In the genomic region with DNA sequence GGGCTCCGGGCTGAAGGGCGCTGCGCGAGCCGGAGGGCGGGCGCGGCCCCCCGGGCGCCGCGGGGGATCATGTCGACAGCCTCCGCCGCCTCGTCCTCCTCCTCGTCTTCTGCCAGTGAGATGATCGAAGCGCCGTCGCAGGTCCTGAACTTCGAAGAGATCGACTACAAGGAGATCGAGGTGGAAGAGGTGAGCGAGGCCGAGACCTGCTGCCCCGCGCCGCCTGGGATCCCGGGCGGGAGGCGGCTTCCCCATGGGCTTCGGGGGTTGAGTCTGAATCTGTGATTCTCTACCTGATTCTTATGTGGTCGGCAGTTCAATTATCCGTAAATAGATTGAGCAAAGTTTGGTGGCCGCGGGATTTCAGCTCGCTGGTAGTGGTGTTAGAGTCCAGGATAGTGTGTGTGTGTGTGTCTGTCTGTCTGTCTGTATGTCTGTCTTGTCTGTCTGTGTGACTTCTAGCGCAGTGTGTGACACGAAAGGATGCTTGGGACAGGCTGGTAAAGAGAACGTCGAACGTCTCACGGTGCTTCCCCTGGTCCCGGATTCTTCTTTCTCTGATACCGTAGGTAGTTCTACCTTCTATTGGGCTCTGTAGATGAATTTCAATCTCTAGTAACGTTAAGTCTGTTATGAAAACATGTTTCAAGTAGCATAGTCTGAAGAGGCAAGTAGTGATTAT, we compare ENCODE assay signal across 8 mouse cellular contexts. TPM values are rescaled to one million over a fixed set of nuclear protein-coding genes. Genes with fewer than 3 reads are reported as not detected.
DNase-seq lines count a peak whose midpoint lies in the region; ATAC-seq and TF ChIP-seq lines count a peak whose summit lies in the region.

No protein-coding gene starts in this region.

- H3K9ac ChIP-seq in heart, embryonic 16.5 days (ENCODE audit: low read length) = peak overlapping the region; percentile 91
- H3K9ac ChIP-seq in limb, embryonic 14.5 days (ENCODE audit: low read depth, low read length, severe bottlenecking) = peak overlapping the region; percentile 92
- peak overlapping the region; percentile 91 for H3K9ac ChIP-seq in neural tube, embryonic 13.5 days

- H3K36me3 ChIP-seq in heart, embryonic 16.5 days (ENCODE audit: control insufficient read depth, insufficient read depth) = no peaks in the 10 kb centered on the region
- peaks cover 3% of the 10 kb centered on the region; the same call in 1 of the 2 replicates for H3K36me3 ChIP-seq in E14TG2a.4 (ENCODE audit: insufficient read depth, low read length)
- H3K36me3 ChIP-seq in limb, embryonic 14.5 days (ENCODE audit: control insufficient read depth, insufficient read depth, low read length) = no peaks in the 10 kb centered on the region
- H3K36me3 ChIP-seq in neural tube, embryonic 13.5 days = no peaks in the 10 kb centered on the region

- ATAC-seq in heart, embryonic 16.5 days (replicated peaks; ENCODE audit: extremely low read depth, insufficient read depth, low FRiP score) = peak; percentile 19
- ATAC-seq in erythroid progenitor cell, adult 5-6 weeks (replicated peaks; ENCODE audit: low FRiP score, poor library complexity, severe bottlenecking) = peak; percentile 12
- peak; percentile 1; the same call in 1 of the 2 replicates for ATAC-seq in limb, embryonic 14.5 days (ENCODE audit: low FRiP score, low read depth)
- ATAC-seq in neural tube, embryonic 13.5 days (ENCODE audit: low read depth) = peak; percentile 6; the same call in 1 of the 2 replicates

- DNase-seq in heart, adult 9 months (ENCODE audit: low spot score in 2 of 2) = no peak
- no peak for DNase-seq in limb, embryonic 14.5 days (ENCODE audit: low spot score)
- no peak for DNase-seq in cerebellum, postnatal 4 days (ENCODE audit: low spot score in 2 of 2)
- no peak for DNase-seq in left cerebral cortex, postnatal 4 days

- under 1% methylated on average over 47 of the region's 47 CpGs for WGBS in heart, embryonic 16.5 days
- under 1% methylated on average over 34 of the region's 47 CpGs for WGBS in limb, embryonic 14.5 days
- WGBS in neural tube, embryonic 13.5 days = under 1% methylated on average over 47 of the region's 47 CpGs

- TF ChIP-seq POLR2A in limb, embryonic 14.5 days (IDR thresholded peaks at IDR 0.05; ENCODE audit: borderline replicate concordance, extremely low read depth, insufficient read depth, insufficient read length) = no peak

- H3K4me1 ChIP-seq in heart, embryonic 16.5 days (ENCODE audit: control insufficient read depth, insufficient read depth, low read length) = peaks cover 26% of the 10 kb centered on the region
- peaks cover 44% of the 10 kb centered on the region for H3K4me1 ChIP-seq in E14TG2a.4 (replicated peaks; ENCODE audit: low read depth, low read length)
- H3K4me1 ChIP-seq in limb, embryonic 14.5 days (ENCODE audit: control insufficient read depth, insufficient read depth, low read length) = no peaks in the 10 kb centered on the region; the same call in 1 of the 2 replicates
- peaks cover 27% of the 10 kb centered on the region for H3K4me1 ChIP-seq in neural tube, embryonic 13.5 days (replicated peaks)

- no peaks in the 10 kb centered on the region for H3K9me3 ChIP-seq in heart, embryonic 16.5 days (replicated peaks; ENCODE audit: control insufficient read depth, low read length)
- H3K9me3 ChIP-seq in E14TG2a.4 (ENCODE audit: low read length) = no peaks in the 10 kb centered on the region
- no peaks in the 10 kb centered on the region for H3K9me3 ChIP-seq in limb, embryonic 14.5 days (ENCODE audit: control insufficient read depth, low read length)
- no peaks in the 10 kb centered on the region for H3K9me3 ChIP-seq in neural tube, embryonic 13.5 days

- TF ChIP-seq CTCF in E14TG2a.4 (conservative IDR thresholded peaks at IDR 0.05; ENCODE audit: low read length) = no peak

- intact Hi-C loops in left cerebral cortex, postnatal 4 days (cut with DNase I) = no loop called here

- peak overlapping the region; percentile 97 for H3K27ac ChIP-seq in heart, embryonic 16.5 days (ENCODE audit: low read length)
- H3K27ac ChIP-seq in limb, embryonic 14.5 days (replicated peaks; ENCODE audit: low read depth, low read length) = peak overlapping the region; percentile 99
- peak overlapping the region; percentile 98 for H3K27ac ChIP-seq in neural tube, embryonic 13.5 days (replicated peaks)

- no peaks in the 10 kb centered on the region for H3K27me3 ChIP-seq in heart, embryonic 16.5 days (ENCODE audit: control insufficient read depth, insufficient read depth, low read length)
- no peaks in the 10 kb centered on the region for H3K27me3 ChIP-seq in E14TG2a.4 (ENCODE audit: insufficient read depth, low read length)
- no peaks in the 10 kb centered on the region for H3K27me3 ChIP-seq in limb, embryonic 14.5 days (ENCODE audit: control insufficient read depth, insufficient read depth, low read length)
- no peaks in the 10 kb centered on the region for H3K27me3 ChIP-seq in neural tube, embryonic 13.5 days

- peak overlapping the region; percentile 97 for H3K4me3 ChIP-seq in heart, embryonic 16.5 days (ENCODE audit: low read length)
- peak overlapping the region; percentile 95 for H3K4me3 ChIP-seq in E14TG2a.4 (replicated peaks; ENCODE audit: low read length)
- H3K4me3 ChIP-seq in limb, embryonic 14.5 days (replicated peaks; ENCODE audit: low read length) = peak overlapping the region; percentile 84
- peak overlapping the region; percentile 84 for H3K4me3 ChIP-seq in neural tube, embryonic 13.5 days

- H3K4me2 ChIP-seq in heart, embryonic 16.5 days (ENCODE audit: low read depth, low read length) = peak overlapping the region; percentile 88
- peak overlapping the region; percentile 81 for H3K4me2 ChIP-seq in limb, embryonic 14.5 days (replicated peaks; ENCODE audit: low read depth, low read length, severe bottlenecking)
- peak overlapping the region; percentile 90 for H3K4me2 ChIP-seq in neural tube, embryonic 13.5 days

RNA-seq across cellular contexts. Expression of a gene that starts 0.4 kb away (rescaled TPM):
- 26.6 and 31.2 TPM in 2 replicates for polyA plus RNA-seq in heart, embryonic 16.5 days (2015; fragmentation: Nextera tagmentation; extraction: Ambion mirVana)
- total RNA-seq in erythroid progenitor cell, adult 5-6 weeks (2015; ENCODE audit: low replicate concordance) = 29.2 and 53.7 TPM in 2 replicates
- 33.8 and 34.4 TPM in 2 replicates for total RNA-seq in erythroid progenitor cell, adult 5-6 weeks (2017; ENCODE audit: low replicate concordance)
- polyA plus RNA-seq in limb, embryonic 14.5 days (2012; rRNA removed) = 55.7 and 56.4 TPM in 2 replicates
- polyA plus RNA-seq in limb, embryonic 14.5 days (2014; fragmentation: Nextera tagmentation; extraction: Ambion mirVana) = 42.1 and 52.0 TPM in 2 replicates
- 23.7 and 28.6 TPM in 2 replicates for polyA plus RNA-seq in neural tube, embryonic 13.5 days (2015; fragmentation: Nextera tagmentation; extraction: Ambion mirVana)
- total RNA-seq in left cerebral cortex, postnatal 4 days (2021) = 10 to 100 TPM; 58.2 to 62.2 TPM
